Mouse (Mus musculus) E14TG2a.4 (cell line): ENCODE results near the gene Mcub.

Experiments used
- CTCF ChIP-seq: conservative IDR thresholded peaks from 2 replicates; pipeline ENCODE4 v1.5.1; 2014; ENCODE audit warnings: low read length
- NANOG ChIP-seq: IDR thresholded peaks from 2 replicates; pipeline ENCODE4 v1.6.1; 2014; ENCODE audit warnings: borderline replicate concordance, low read length, mixed read lengths
- POU5F1 ChIP-seq: IDR thresholded peaks from 2 replicates; pipeline ENCODE4 v1.6.1; 2014; ENCODE audit warnings: low read length, borderline replicate concordance

DNA sequence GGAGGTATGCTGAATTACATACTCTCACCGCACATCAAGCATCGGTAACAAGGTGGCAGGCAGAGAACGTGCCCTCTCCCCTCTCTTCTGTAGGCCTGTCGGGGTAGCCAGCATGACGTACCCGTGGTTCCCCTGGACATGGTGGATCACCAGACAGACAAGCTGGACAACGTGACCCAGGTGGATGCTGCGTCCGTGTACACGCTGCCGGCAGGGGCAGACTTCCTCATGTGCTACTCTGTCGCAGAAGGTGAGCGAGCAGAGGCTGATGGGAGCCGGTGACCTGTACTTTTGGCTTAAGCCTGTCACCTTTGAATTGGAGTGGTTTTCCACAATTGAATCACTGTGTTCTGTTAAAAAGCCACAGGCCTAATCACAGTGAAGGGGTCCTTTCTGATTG lies 58.0 kb downstream of the Mcub start:
- TF ChIP-seq CTCF (no peak), POU5F1 (no peak), NANOG (no peak)
